In genomic region chr16:87916209-87917156, GRCm38 (mm10) we compare ENCODE assay signal across 10 mouse cellular contexts.
DNase-seq lines count a peak whose midpoint lies in the region; ATAC-seq lines count a peak whose summit lies in the region.
"Had no signal": no experiment of that assay in that cellular context is flagged by ENCODE, and none has a peak within 500 bp of the region (broad histone marks: within the 10 kb centered on the region; RNA-seq: fewer than 3 reads in every experiment).

No protein-coding gene starts in this region.

- 41% methylated on average over 6 of the region's 6 CpGs for WGBS in forebrain, embryonic 11.5 days
- 39% methylated on average over 6 of the region's 6 CpGs for WGBS in limb, embryonic 10.5 days
- WGBS in neural tube, embryonic 14.5 days = 15% methylated on average over 6 of the region's 6 CpGs

- peak overlapping the region; percentile 55 for H3K27ac ChIP-seq in forebrain, embryonic 11.5 days (ENCODE audit: low read depth, low read length)
- H3K27ac ChIP-seq in limb, embryonic 10.5 days = peak overlapping the region; percentile 46
- peak overlapping the region; percentile 49; the same call in 1 of the 2 replicates for H3K27ac ChIP-seq in neural tube, embryonic 14.5 days (ENCODE audit: low read depth, low read length)

- H3K36me3 ChIP-seq in forebrain, embryonic 11.5 days (ENCODE audit: control insufficient read depth, insufficient read depth, low read length) = no peaks in the 10 kb centered on the region
- no peaks in the 10 kb centered on the region for H3K36me3 ChIP-seq in limb, embryonic 10.5 days
- no peaks in the 10 kb centered on the region for H3K36me3 ChIP-seq in neural tube, embryonic 14.5 days (ENCODE audit: control insufficient read depth, insufficient read depth, low read length)

- H3K4me1 ChIP-seq in forebrain, embryonic 11.5 days (replicated peaks; ENCODE audit: control insufficient read depth, insufficient read depth, low read length) = peaks cover 4% of the 10 kb centered on the region
- peaks cover 18% of the 10 kb centered on the region for H3K4me1 ChIP-seq in limb, embryonic 10.5 days
- H3K4me1 ChIP-seq in neural tube, embryonic 14.5 days (ENCODE audit: control insufficient read depth, insufficient read depth, low read length) = peaks cover 12% of the 10 kb centered on the region; the same call in 1 of the 2 replicates

- peak; percentile 10 to 17 for DNase-seq in kidney, postnatal 4 days
- no peak for DNase-seq in kidney, adult 11 months
- DNase-seq in forebrain, embryonic 11.5 days (ENCODE audit: low spot score) = no peak
- DNase-seq in limb, embryonic 10.5 days (ENCODE audit: low spot score) = no peak
- DNase-seq in cerebellum, postnatal 14 days = no peak
- DNase-seq in frontal cortex, postnatal 10 days (ENCODE audit: low spot score in 2 of 2) = no peak
- DNase-seq in left cerebral cortex, postnatal 14 days (ENCODE audit: low spot score in 2 of 2) = no peak
- DNase-seq: cerebellum, postnatal 10 days; gastrocnemius, postnatal 10 days had no signal

- intact Hi-C loops in left cerebral cortex, postnatal 14 days (cut with DNase I) = no loop called here

- no peaks in the 10 kb centered on the region for H3K27me3 ChIP-seq in forebrain, embryonic 11.5 days (ENCODE audit: control insufficient read depth, insufficient read depth, low read length)
- no peaks in the 10 kb centered on the region for H3K27me3 ChIP-seq in limb, embryonic 10.5 days (ENCODE audit: low read depth, poor library complexity, severe bottlenecking)
- no peaks in the 10 kb centered on the region for H3K27me3 ChIP-seq in neural tube, embryonic 14.5 days (ENCODE audit: control insufficient read depth, insufficient read depth, low read length)

- peak; percentile 54 for ATAC-seq in forebrain, embryonic 11.5 days (replicated peaks; ENCODE audit: low FRiP score)
- peak; percentile 81 for ATAC-seq in neural tube, embryonic 14.5 days (ENCODE audit: low read depth)

- H3K4me3 ChIP-seq in forebrain, embryonic 11.5 days (ENCODE audit: low read depth, low read length) = no peak overlapping the region
- H3K4me3 ChIP-seq in limb, embryonic 10.5 days = no peak overlapping the region
- no peak overlapping the region for H3K4me3 ChIP-seq in neural tube, embryonic 14.5 days (ENCODE audit: low read depth, low read length)

- H3K9ac ChIP-seq in forebrain, embryonic 11.5 days (ENCODE audit: low read length) = no peak overlapping the region
- no peak overlapping the region for H3K9ac ChIP-seq in neural tube, embryonic 14.5 days (replicated peaks; ENCODE audit: low read depth, low read length)

- no peaks in the 10 kb centered on the region for H3K9me3 ChIP-seq in forebrain, embryonic 11.5 days (ENCODE audit: control insufficient read depth, low read length)
- H3K9me3 ChIP-seq in limb, embryonic 10.5 days (replicated peaks) = no peaks in the 10 kb centered on the region
- H3K9me3 ChIP-seq in neural tube, embryonic 14.5 days (ENCODE audit: control insufficient read depth, low read length) = no peaks in the 10 kb centered on the region

- no peak overlapping the region for H3K4me2 ChIP-seq in forebrain, embryonic 11.5 days (ENCODE audit: low read depth, low read length, severe bottlenecking)
- H3K4me2 ChIP-seq in neural tube, embryonic 14.5 days (ENCODE audit: low read depth, low read length) = no peak overlapping the region

Comparison
In these comparisons a context has a peak if more than half of its experiments do, and no peak if none do; other contexts are left out.
1. DNase-seq: peak in kidney, postnatal 4 days (2 of 2); none in kidney, adult 11 months (single experiment), forebrain, embryonic 11.5 days (single experiment), limb, embryonic 10.5 days (single experiment), cerebellum, postnatal 14 days (0 of 2), frontal cortex, postnatal 10 days (0 of 2) and left cerebral cortex, postnatal 14 days (0 of 2).
2. Peak in every context shown above with its lines, with median percentiles within 50 percentile points of each other: H3K27ac ChIP-seq.